Mouse (Mus musculus) CH12.LX (cell line): ENCODE results near the gene Prdx3. TPM values are rescaled to one million over a fixed set of nuclear protein-coding genes. Genes with fewer than 3 reads are reported as not detected.

Source experiments
- DNase-seq: peaks from one replicate; pipeline ENCODE4 v3.0.0-alpha.2; 2013; ENCODE audit errors: extremely low read depth
- H3K27ac ChIP-seq: 2 replicates; pipeline ENCODE4 v1.5.1; 2012; ENCODE audit warnings: low read depth, mild to moderate bottlenecking, control low read depth, moderate library complexity; ENCODE audit not compliant: insufficient read depth
- H3K27me3 ChIP-seq: replicated peaks from 2 replicates; pipeline ENCODE3; 2012; ENCODE audit warnings: inconsistent platforms
- H3K36me3 ChIP-seq, 2 experiments: replicated peaks in 1 of 2; 2 replicates each; pipeline versions ENCODE3 to v1.6.1; 2012; ENCODE audit warnings: inconsistent platforms in 1 of 2, low read length in 1 of 2, mild to moderate bottlenecking in 1 of 2, mixed read lengths in 1 of 2, moderate library complexity in 1 of 2; ENCODE audit not compliant: control insufficient read depth in 1 of 2, insufficient read depth in 1 of 2
- H3K4me1 ChIP-seq, 2 experiments: 2 replicates each; pipeline ENCODE4 v1.6.1; 2012; ENCODE audit warnings: inconsistent platforms in 1 of 2, moderate library complexity in 1 of 2; ENCODE audit not compliant: insufficient read depth in 2 of 2, control insufficient read depth in 1 of 2
- H3K4me2 ChIP-seq: 2 replicates; pipeline ENCODE4 v1.6.1; 2012; ENCODE audit warnings: low read depth, mild to moderate bottlenecking, control low read depth; ENCODE audit not compliant: poor library complexity, insufficient read depth, severe bottlenecking
- H3K4me3 ChIP-seq, 3 experiments: fragments of 150-350 bp in 1 of 3; sonication (generic) in 1 of 3; replicated peaks in 1 of 3; 2 replicates each; pipeline versions ENCODE3 to v1.5.1; 2011 to 2012; ENCODE audit warnings: low read depth in 2 of 3, low read length in 2 of 3, mild to moderate bottlenecking in 2 of 3, moderate library complexity in 2 of 3, control low read depth in 1 of 3, improper control_type of control experiment in 1 of 3, inconsistent platforms in 1 of 3, mixed read lengths in 1 of 3; ENCODE audit not compliant: poor library complexity in 1 of 3
- H3K79me2 ChIP-seq: replicated peaks from 2 replicates; pipeline ENCODE4 v1.6.1; 2012; ENCODE audit warnings: mild to moderate bottlenecking, moderate library complexity; ENCODE audit not compliant: control insufficient read depth, poor library complexity, insufficient read depth, severe bottlenecking; ENCODE audit errors: extremely low read depth
- H3K9ac ChIP-seq: 2 replicates; pipeline ENCODE4 v1.6.1; 2012; ENCODE audit warnings: low read depth, mild to moderate bottlenecking, control low read depth, moderate library complexity; ENCODE audit not compliant: insufficient read depth
- H3K9me3 ChIP-seq: replicated peaks from 2 replicates; pipeline ENCODE3; 2012; ENCODE audit warnings: low read length, inconsistent platforms, mixed read lengths
- BHLHE40 ChIP-seq: IDR thresholded peaks from 2 replicates; pipeline ENCODE4 v1.6.1; 2011; ENCODE audit warnings: mild to moderate bottlenecking, low read depth, low read length, improper control_type of control experiment
- CHD1 ChIP-seq: IDR thresholded peaks from 2 replicates; pipeline ENCODE4 v1.6.1; 2012; ENCODE audit warnings: low read depth, low read length, improper control_type of control experiment, inconsistent platforms
- CHD2 ChIP-seq: IDR thresholded peaks from 2 replicates; pipeline ENCODE4 v1.6.1; 2011; ENCODE audit warnings: low read length, improper control_type of control experiment
- CTCF ChIP-seq, 2 experiments: IDR thresholded peaks in 1 of 2; conservative IDR thresholded peaks in 1 of 2; 2 replicates each; pipeline ENCODE4 v1.5.1; 2011 to 2012; ENCODE audit warnings: low read depth in 2 of 2, low read length in 2 of 2, improper control_type of control experiment in 1 of 2, inconsistent platforms in 1 of 2, mild to moderate bottlenecking in 1 of 2, moderate library complexity in 1 of 2
- ELF1 ChIP-seq: IDR thresholded peaks from 2 replicates; pipeline ENCODE4 v1.6.1; 2014; ENCODE audit warnings: low read depth, mild to moderate bottlenecking, inconsistent platforms, low read length, improper control_type of control experiment
- EP300 ChIP-seq: IDR thresholded peaks from 2 replicates; pipeline ENCODE4 v1.6.1; 2011; ENCODE audit warnings: low read length, improper control_type of control experiment
- ETS1 ChIP-seq: conservative IDR thresholded peaks from 2 replicates; pipeline ENCODE4 v1.6.1; 2012; ENCODE audit warnings: low read depth, mild to moderate bottlenecking, inconsistent platforms, low read length, improper control_type of control experiment, moderate library complexity
- GABPA ChIP-seq: IDR thresholded peaks from 2 replicates; pipeline ENCODE4 v1.6.1; 2012; ENCODE audit warnings: low read depth, low read length, improper control_type of control experiment, inconsistent platforms; ENCODE audit not compliant: insufficient replicate concordance
- HCFC1 ChIP-seq: IDR thresholded peaks from 2 replicates; pipeline ENCODE4 v1.6.1; 2012; ENCODE audit warnings: low read depth, mild to moderate bottlenecking, inconsistent platforms, low read length, improper control_type of control experiment
- IRF4 ChIP-seq: IDR thresholded peaks from 2 replicates; pipeline ENCODE4 v1.6.1; 2014; ENCODE audit warnings: low read depth, mild to moderate bottlenecking, inconsistent platforms, low read length, improper control_type of control experiment
- JUND ChIP-seq: conservative IDR thresholded peaks from 2 replicates; pipeline ENCODE4 v1.6.1; 2011; ENCODE audit warnings: low read depth, low read length, improper control_type of control experiment
- KAT2A ChIP-seq: IDR thresholded peaks from 2 replicates; pipeline ENCODE4 v1.6.1; 2012; ENCODE audit warnings: low read length, improper control_type of control experiment, inconsistent platforms; ENCODE audit not compliant: insufficient replicate concordance
- MAFK ChIP-seq: IDR thresholded peaks from 2 replicates; pipeline ENCODE4 v1.6.1; 2011; ENCODE audit warnings: low read length, improper control_type of control experiment; ENCODE audit not compliant: insufficient replicate concordance
- MAX ChIP-seq: IDR thresholded peaks from 2 replicates; pipeline ENCODE4 v1.6.1; 2011; ENCODE audit warnings: low read length, improper control_type of control experiment
- MAZ ChIP-seq: IDR thresholded peaks from 2 replicates; pipeline ENCODE4 v1.6.1; 2012; ENCODE audit warnings: low read depth, mild to moderate bottlenecking, inconsistent platforms, low read length, improper control_type of control experiment, moderate library complexity
- MEF2A ChIP-seq: IDR thresholded peaks from 2 replicates; pipeline ENCODE4 v1.6.1; 2014; ENCODE audit warnings: low read depth, mild to moderate bottlenecking, inconsistent platforms, low read length, improper control_type of control experiment, borderline replicate concordance
- MYC ChIP-seq: IDR thresholded peaks from 2 replicates; pipeline ENCODE4 v1.6.1; 2011; ENCODE audit warnings: low read depth, mild to moderate bottlenecking, improper control_type of control experiment, low read length
- NELFE ChIP-seq: IDR thresholded peaks from 2 replicates; pipeline ENCODE4 v1.6.1; 2011; ENCODE audit warnings: low read depth, low read length, improper control_type of control experiment
- NRF1 ChIP-seq: IDR thresholded peaks from 2 replicates; pipeline ENCODE4 v1.6.1; 2014; ENCODE audit warnings: low read depth, mild to moderate bottlenecking, inconsistent platforms, low read length, improper control_type of control experiment, moderate library complexity
- PAX5 ChIP-seq: IDR thresholded peaks from 2 replicates; pipeline ENCODE4 v1.6.1; 2012; ENCODE audit warnings: low read length, inconsistent platforms, mixed read lengths
- POLR2A ChIP-seq: IDR thresholded peaks from 2 replicates; pipeline ENCODE4 v1.6.1; 2011; ENCODE audit warnings: low read depth, mild to moderate bottlenecking, improper control_type of control experiment, low read length
- POLR2AphosphoS2 ChIP-seq: IDR thresholded peaks from 2 replicates; pipeline ENCODE4 v1.6.1; 2011; ENCODE audit warnings: low read depth, low read length, improper control_type of control experiment
- RAD21 ChIP-seq: IDR thresholded peaks from 2 replicates; pipeline ENCODE4 v1.6.1; 2011; ENCODE audit warnings: low read depth, mild to moderate bottlenecking, low read length, improper control_type of control experiment, moderate library complexity
- RCOR1 ChIP-seq: conservative IDR thresholded peaks from 2 replicates; pipeline ENCODE4 v1.6.1; 2012; ENCODE audit warnings: low read depth, mild to moderate bottlenecking, inconsistent platforms, low read length, improper control_type of control experiment
- SIN3A ChIP-seq: IDR thresholded peaks from 2 replicates; pipeline ENCODE4 v1.6.1; 2012; ENCODE audit warnings: low read length, improper control_type of control experiment, inconsistent platforms
- SMC3 ChIP-seq: IDR thresholded peaks from 2 replicates; pipeline ENCODE4 v1.6.1; 2011; ENCODE audit warnings: low read depth, low read length, improper control_type of control experiment
- TCF12 ChIP-seq: IDR thresholded peaks from 2 replicates; pipeline ENCODE4 v1.6.1; 2014; ENCODE audit warnings: low read depth, mild to moderate bottlenecking, inconsistent platforms, low read length, improper control_type of control experiment
- UBTF ChIP-seq: IDR thresholded peaks from 2 replicates; pipeline ENCODE4 v1.6.1; 2012; ENCODE audit warnings: low read depth, mild to moderate bottlenecking, inconsistent platforms, low read length, improper control_type of control experiment, moderate library complexity
- USF1 ChIP-seq: IDR thresholded peaks from 2 replicates; pipeline ENCODE4 v1.6.1; 2014; ENCODE audit warnings: low read depth, mild to moderate bottlenecking, inconsistent platforms, low read length, improper control_type of control experiment
- USF2 ChIP-seq: conservative IDR thresholded peaks from 2 replicates; pipeline ENCODE4 v1.6.1; 2011; ENCODE audit warnings: low read depth, low read length, improper control_type of control experiment
- ZKSCAN1 ChIP-seq: IDR thresholded peaks from 2 replicates; pipeline ENCODE4 v1.6.1; 2012; ENCODE audit warnings: low read depth, inconsistent platforms, low read length, improper control_type of control experiment, borderline replicate concordance
- ZMIZ1 ChIP-seq: IDR thresholded peaks from 2 replicates; pipeline ENCODE4 v1.6.1; 2012; ENCODE audit warnings: low read depth, mild to moderate bottlenecking, inconsistent platforms, low read length, improper control_type of control experiment
- ZNF384 ChIP-seq: IDR thresholded peaks from 2 replicates; pipeline ENCODE4 v1.6.1; 2012; ENCODE audit warnings: low read depth, low read length, improper control_type of control experiment, inconsistent platforms
- dilution Hi-C: fragments of 300-500 bp; cut with MboI; formaldehyde crosslinking; loops from 2 replicates; pipeline ENCODE4 v1.14.3; 2020; ENCODE audit warnings: low sequenced_read_pairs; ENCODE audit not compliant: extremely low pct_unique_long_range_greater_than_20kb, extremely low pct_ligation_motif_present
- in situ Hi-C: fragments of 300-500 bp; cut with MboI; formaldehyde crosslinking; loops from 3 replicates; pipeline ENCODE4 v1.14.3; 2019; ENCODE audit warnings: low sequenced_read_pairs, low pct_ligation_motif_present, low pct_unique_long_range_greater_than_20kb, mixed read lengths
- polyA plus RNA-seq: library from polyadenylated mRNA; unstranded; fragments of >175 nt; gene quantifications from 2 replicates; pipeline ENCODE4 v1.2.1, GENCODE M21; 2012; ENCODE audit warnings: low read depth; ENCODE audit not compliant: insufficient read length
- total RNA-seq, 2 experiments: library from RNA; depleted of rRNA; stranded (reverse); fragments of 300-350 nt in 1 of 2; fragments of >200 nt in 1 of 2; gene quantifications; 2 replicates each; pipeline ENCODE4 v1.2.3; 2012 to 2014

Gene Prdx3
- total and polyA plus RNA-seq, 3 experiments: 180 to 427 (median 246) TPM

GRCm38 (mm10) chr19:60889714-60890315, 15.5 kb upstream of the Prdx3 start, which contains the start of gene Grk5 (continued):
- peak; percentile 91 for TF ChIP-seq NRF1
- no peak; the same call in 1 of the 2 replicates for TF ChIP-seq ETS1
- peak; percentile 87 for TF ChIP-seq RAD21
- TF ChIP-seq MYC: peak; percentile 44
- TF ChIP-seq SMC3: peak; percentile 98
- TF ChIP-seq MAZ: peak; percentile 14
- peak; percentile 54; the same call in 1 of the 2 replicates for TF ChIP-seq RCOR1
- no peak for TF ChIP-seq ZNF384
- TF ChIP-seq HCFC1: peak; percentile 94
- peak; percentile 35; the same call in 1 of the 2 replicates for TF ChIP-seq GABPA
- peak; percentile 79; the same call in 1 of the 2 replicates for TF ChIP-seq SIN3A
- TF ChIP-seq POLR2AphosphoS2: peak; percentile 45; the same call in 1 of the 2 replicates
- peak; percentile 53 for TF ChIP-seq ELF1
- no peak for TF ChIP-seq ZKSCAN1
- no peak for TF ChIP-seq MAFK
- TF ChIP-seq UBTF: no peak; the same call in 1 of the 2 replicates
- TF ChIP-seq BHLHE40: peak; percentile 44
- TF ChIP-seq MEF2A: peak; percentile 30; the same call in 1 of the 2 replicates
- no peak; the same call in 1 of the 2 replicates for TF ChIP-seq TCF12
- TF ChIP-seq JUND: no peak

- Histone ChIP-seq H3K9ac (peak overlapping the region; percentile 65), H3K4me3 (peak overlapping the region in 2 of 3 experiments; percentile 7 to 90), H3K4me1 (peaks cover 3 to 35% of the 10 kb centered on the region in 2 experiments; a peak in 3 of 4 replicates), H3K36me3 (no peaks in the 10 kb centered on the region), H3K79me2 (peaks cover 8% of the 10 kb centered on the region), H3K4me2 (peak overlapping the region; percentile 88), H3K9me3 (no peaks in the 10 kb centered on the region), H3K27ac (peak overlapping the region; percentile 90; the same call in 1 of the 2 replicates), H3K27me3 (no peaks in the 10 kb centered on the region)
- TF ChIP-seq MAZ (peak; percentile 57), NELFE (no peak; the same call in 1 of the 2 replicates), HCFC1 (no peak), USF1 (no peak), EP300 (no peak), MAX (no peak), POLR2AphosphoS2 (no peak), PAX5 (no peak), ZKSCAN1 (no peak), GABPA (no peak), RAD21 (no peak), ZNF384 (no peak), ETS1 (peak; percentile 21; the same call in 1 of the 2 replicates), CHD2 (peak; percentile 72; the same call in 1 of the 2 replicates), POLR2A (no peak), ELF1 (0 out of 2 replicates have a peak, but pooled peaks have one; percentile 31), NRF1 (no peak), USF2 (no peak), CHD1 (peak; percentile 94; the same call in 1 of the 2 replicates), KAT2A (0 out of 2 replicates have a peak, but pooled peaks have one; percentile 32), SIN3A (peak; percentile 38), ZMIZ1 (0 out of 2 replicates have a peak, but pooled peaks have one; percentile 1), MEF2A (no peak), CTCF (conservative IDR thresholded peaks at IDR 0.05 in 1 of 2, IDR thresholded peaks at IDR 0.05 in 1 of 2; ENCODE audit: low read depth in 2 of 2, low read length in 2 of 2) (peak in 1 of 2 experiments; percentile 95; a peak in 2 of 4 replicates), IRF4 (peak; percentile 84)
- dilution Hi-C loops: no loop called here
- in situ Hi-C loops: loop anchor here (5.0 kb wide), 1 partner anchor 193 kb away; no protein-coding TSS in a partner anchor
- DNase-seq: peak; percentile 60
These were observed 14.9 kb upstream of the Prdx3 start for GRCm38 (mm10) chr19:60889101-60889713.
